Mouse (Mus musculus) heart, embryonic 12.5 days (tissue): Measurements from ENCODE around the gene Enoph1. TPM values are rescaled to one million over a fixed set of nuclear protein-coding genes. Genes with fewer than 3 reads are reported as not detected.

Source experiments
- ATAC-seq: fragments of 200-750 bp; cut with Nextera tagmentation; 2 replicates; pipeline ENCODE4 v1.8.0; 2017; ENCODE audit warnings: moderate TSS enrichment, moderate library complexity; ENCODE audit not compliant: insufficient number of reproducible peaks, low FRiP score
- H3K27ac ChIP-seq: fragments of 300-500 bp; sonication (generic); 2 replicates; pipeline ENCODE4 v1.5.1; 2016; ENCODE audit warnings: mild to moderate bottlenecking, moderate library complexity; ENCODE audit not compliant: poor library complexity, severe bottlenecking
- H3K27me3 ChIP-seq: fragments of 300-500 bp; sonication (generic); replicated peaks from 2 replicates; pipeline ENCODE4 v1.6.1; 2016; ENCODE audit warnings: mild to moderate bottlenecking, moderate library complexity
- H3K36me3 ChIP-seq: fragments of 300-500 bp; sonication (generic); 2 replicates; pipeline ENCODE4 v1.6.1; 2016; ENCODE audit warnings: mild to moderate bottlenecking, moderate library complexity
- H3K4me1 ChIP-seq: fragments of 300-500 bp; sonication (generic); replicated peaks from 2 replicates; pipeline ENCODE4 v1.6.1; 2016; ENCODE audit warnings: mild to moderate bottlenecking
- H3K4me2 ChIP-seq: fragments of 300-500 bp; sonication (generic); 2 replicates; pipeline ENCODE4 v1.6.1; 2016; ENCODE audit warnings: mild to moderate bottlenecking, moderate library complexity
- H3K4me3 ChIP-seq: fragments of 300-500 bp; sonication (generic); 2 replicates; pipeline ENCODE4 v1.5.1; 2016; ENCODE audit warnings: mild to moderate bottlenecking
- H3K9ac ChIP-seq: fragments of 300-500 bp; sonication (generic); 2 replicates; pipeline ENCODE4 v1.6.1; 2016; ENCODE audit warnings: mild to moderate bottlenecking, moderate library complexity
- H3K9me3 ChIP-seq: fragments of 300-500 bp; sonication (generic); replicated peaks from 2 replicates; pipeline ENCODE4 v1.6.1; 2016; ENCODE audit warnings: mild to moderate bottlenecking, moderate library complexity
- WGBS: fragments of 180-500 bp; shearing (Covaris S2); methylation state at CpG from one replicate; pipeline ENCODE4 v1.1.7; 2016; 5-methylcytosine and 5-hydroxymethylcytosine counted together
- polyA plus RNA-seq: library from polyadenylated mRNA; unstranded; fragments of >200 nt; fragmentation: Nextera tagmentation; extraction: Ambion mirVana; gene quantifications from 2 replicates; pipeline ENCODE4 v1.2.1, GENCODE M21; 2016

The Enoph1 gene
- polyA plus RNA-seq, 1 experiment from 2014 or later, result 26.0 TPM

- no peaks in the 10 kb centered on the region for H3K36me3 ChIP-seq
- no peaks in the 10 kb centered on the region for H3K4me1 ChIP-seq
- no peak overlapping the region for H3K4me3 ChIP-seq
- 89% methylated on average over 4 of the region's 4 CpGs for WGBS
- no peak overlapping the region for H3K4me2 ChIP-seq
- no peak overlapping the region for H3K9ac ChIP-seq
- H3K27me3 ChIP-seq, result no peaks in the 10 kb centered on the region; the same call in 1 of the 2 replicates
- H3K27ac ChIP-seq, result no peak overlapping the region
- 0 out of 2 replicates have a peak, but pooled peaks cover 3% of the 10 kb centered on the region for H3K9me3 ChIP-seq
- no peak for ATAC-seq
These were observed 58.2 kb downstream of the Enoph1 start for GRCm38 (mm10) chr5:100097967-100098366.

- H3K4me1 ChIP-seq, result no peaks in the 10 kb centered on the region
- ATAC-seq, result no peak
These were observed 62.6 kb downstream of the Enoph1 start for GRCm38 (mm10) chr5:100102395-100102794.

GRCm38 (mm10) chr5:100108866-100109265 is 69.1 kb downstream of the Enoph1 start:
- no peak overlapping the region for H3K4me2 ChIP-seq
- H3K9ac ChIP-seq, result no peak overlapping the region
- no peak overlapping the region for H3K4me3 ChIP-seq
- H3K27ac ChIP-seq, result no peak overlapping the region
- 74% methylated on average over 9 of the region's 9 CpGs for WGBS
- ATAC-seq, result no peak
- H3K36me3 ChIP-seq, result no peaks in the 10 kb centered on the region
- peaks cover 4% of the 10 kb centered on the region for H3K27me3 ChIP-seq
- no peaks in the 10 kb centered on the region for H3K9me3 ChIP-seq
- 0 out of 2 replicates have a peak, but pooled peaks cover 5% of the 10 kb centered on the region for H3K4me1 ChIP-seq

More at GRCm38 (mm10) chr5:100102395-100102794, 62.6 kb downstream of the Enoph1 start:
- H3K9ac ChIP-seq, result no peak overlapping the region
- H3K9me3 ChIP-seq, result no peaks in the 10 kb centered on the region
- WGBS, result 82% methylated on average over 1 of the region's 1 CpGs
- H3K27me3 ChIP-seq, result peaks cover 3% of the 10 kb centered on the region; the same call in 1 of the 2 replicates
- H3K27ac ChIP-seq, result no peak overlapping the region
- no peak overlapping the region for H3K4me3 ChIP-seq
- H3K4me2 ChIP-seq, result no peak overlapping the region
- H3K36me3 ChIP-seq, result no peaks in the 10 kb centered on the region

GRCm38 (mm10) chr5:100109543-100110282 is 69.9 kb downstream of the Enoph1 start:
- Histone ChIP-seq H3K9ac (no peak overlapping the region), H3K4me3 (no peak overlapping the region), H3K9me3 (no peaks in the 10 kb centered on the region), H3K27me3 (peaks cover 4% of the 10 kb centered on the region), H3K36me3 (no peaks in the 10 kb centered on the region), H3K4me1 (0 out of 2 replicates have a peak, but pooled peaks cover 5% of the 10 kb centered on the region), H3K27ac (no peak overlapping the region), H3K4me2 (no peak overlapping the region)
- 48% methylated on average over 7 of the region's 7 CpGs for WGBS
- no peak for ATAC-seq

- no peak overlapping the region for H3K4me2 ChIP-seq
- H3K9ac ChIP-seq, result no peak overlapping the region
- 71% methylated on average over 3 of the region's 3 CpGs for WGBS
These were observed 70.8 kb downstream of the Enoph1 start for GRCm38 (mm10) chr5:100110581-100110980.

GRCm38 (mm10) chr5:100113403-100113802 is 73.6 kb downstream of the Enoph1 start:
- H3K9ac ChIP-seq, result no peak overlapping the region
- no peaks in the 10 kb centered on the region for H3K36me3 ChIP-seq
- no peak overlapping the region for H3K27ac ChIP-seq
- peaks cover 3% of the 10 kb centered on the region for H3K9me3 ChIP-seq
- H3K4me2 ChIP-seq, result no peak overlapping the region
- ATAC-seq, result no peak
- H3K4me3 ChIP-seq, result no peak overlapping the region
- 0 out of 2 replicates have a peak, but pooled peaks cover 5% of the 10 kb centered on the region for H3K4me1 ChIP-seq
- WGBS, result 57% methylated on average over 5 of the region's 5 CpGs
- H3K27me3 ChIP-seq, result peaks cover 5% of the 10 kb centered on the region

More at GRCm38 (mm10) chr5:100110581-100110980, 70.8 kb downstream of the Enoph1 start:
- Histone ChIP-seq H3K36me3 (no peaks in the 10 kb centered on the region), H3K4me1 (0 out of 2 replicates have a peak, but pooled peaks cover 5% of the 10 kb centered on the region), H3K9me3 (no peaks in the 10 kb centered on the region), H3K27ac (no peak overlapping the region), H3K4me3 (no peak overlapping the region), H3K27me3 (peaks cover 4% of the 10 kb centered on the region)
- ATAC-seq, result no peak

Other genes starting within 250 kb of the Enoph1 start
- gene Vamp9, start 133.7 kb upstream of the Enoph1 start, polyA plus RNA-seq, result 0.60 TPM in 1 of 2 replicates, not detected in the other
- 213 and 235 TPM in 2 replicates for gene Hnrnpd, start 61.0 kb upstream of the Enoph1 start, polyA plus RNA-seq
- 1.4 and 1.6 TPM in 2 replicates for gene 4930524J08Rik, start 60.9 kb upstream of the Enoph1 start, polyA plus RNA-seq
- 112 and 117 TPM in 2 replicates for gene Hnrnpdl, start 321 bp upstream of the Enoph1 start, polyA plus RNA-seq
- 1.1 and 1.9 TPM in 2 replicates for gene Tmem150c, start 119.8 kb downstream of the Enoph1 start, polyA plus RNA-seq